In genomic region chr1:119265192-119265891, GRCm38 (mm10) we compare ENCODE assay signal across 15 mouse cellular contexts.
DNase-seq lines count a peak whose midpoint lies in the region; ATAC-seq and TF ChIP-seq lines count a peak whose summit lies in the region.
"Had no signal": no experiment of that assay in that cellular context is flagged by ENCODE, and none has a peak within 500 bp of the region (broad histone marks: within the 10 kb centered on the region; RNA-seq: fewer than 3 reads in every experiment).

No protein-coding gene starts in this region.

- no peaks in the 10 kb centered on the region for H3K36me3 ChIP-seq in hindbrain, embryonic 14.5 days (replicated peaks; ENCODE audit: control insufficient read depth, insufficient read depth)
- no peaks in the 10 kb centered on the region for H3K36me3 ChIP-seq in midbrain, embryonic 15.5 days (replicated peaks)

- 0 out of 2 replicates have a peak, but pooled peaks cover 9% of the 10 kb centered on the region for H3K9me3 ChIP-seq in hindbrain, embryonic 14.5 days (ENCODE audit: control insufficient read depth, low read length)
- H3K9me3 ChIP-seq in midbrain, embryonic 15.5 days: peaks cover 3% of the 10 kb centered on the region; the same call in 1 of the 2 replicates

- no peaks in the 10 kb centered on the region for H3K27me3 ChIP-seq in hindbrain, embryonic 14.5 days (ENCODE audit: control insufficient read depth, insufficient read depth, low read length)
- 0 out of 2 replicates have a peak, but pooled peaks cover 4% of the 10 kb centered on the region for H3K27me3 ChIP-seq in midbrain, embryonic 15.5 days (replicated peaks)

- H3K4me3 ChIP-seq in hindbrain, embryonic 14.5 days (replicated peaks; ENCODE audit: low read length): no peak overlapping the region
- no peak overlapping the region for H3K4me3 ChIP-seq in midbrain, embryonic 15.5 days

- 51% methylated on average over 10 of the region's 10 CpGs for WGBS in hindbrain, embryonic 14.5 days
- 48% methylated on average over 10 of the region's 10 CpGs for WGBS in midbrain, embryonic 15.5 days

- peak; percentile 69 for DNase-seq in brain, embryonic 14.5 days (ENCODE audit: low read depth)
- DNase-seq in embryo, embryonic 10.5 days (ENCODE audit: low spot score): peak; percentile 53
- no peak for DNase-seq in hindbrain, embryonic 14.5 days (ENCODE audit: low spot score)
- no peak for DNase-seq in kidney, postnatal 25 days
- no peak for DNase-seq in ovary, adult 18-20 months (ENCODE audit: low spot score)
- DNase-seq in heart, postnatal 4 days: no peak
- DNase-seq: cerebellum, postnatal 36 days; heart, adult 11 months; heart, postnatal 10 days; kidney, adult 18-20 months; liver; lung, adult 2 months; right cerebral cortex, postnatal 25 days; thymus, adult 18-20 months had no signal

- H3K9ac ChIP-seq in hindbrain, embryonic 14.5 days: no peak overlapping the region
- H3K9ac ChIP-seq in midbrain, embryonic 15.5 days: no peak overlapping the region

- ATAC-seq in hindbrain, embryonic 14.5 days (ENCODE audit: low FRiP score): peak; percentile 68
- peak; percentile 54 for ATAC-seq in midbrain, embryonic 15.5 days (replicated peaks)

- TF ChIP-seq CTCF in brain, embryonic 14.5 days (IDR thresholded peaks at IDR 0.05; ENCODE audit: borderline replicate concordance, extremely low read depth, insufficient read depth, insufficient read length): no peak

- TF ChIP-seq POLR2A in brain, embryonic 14.5 days (IDR thresholded peaks at IDR 0.05; ENCODE audit: borderline replicate concordance, extremely low read depth, insufficient read depth, insufficient read length, poor library complexity, severe bottlenecking): no peak

- no peak overlapping the region for H3K27ac ChIP-seq in hindbrain, embryonic 14.5 days
- H3K27ac ChIP-seq in midbrain, embryonic 15.5 days: no peak overlapping the region

- no peaks in the 10 kb centered on the region for H3K4me1 ChIP-seq in hindbrain, embryonic 14.5 days (replicated peaks; ENCODE audit: control insufficient read depth, insufficient read depth, low read length)
- 0 out of 2 replicates have a peak, but pooled peaks cover 7% of the 10 kb centered on the region for H3K4me1 ChIP-seq in midbrain, embryonic 15.5 days

- no peak overlapping the region for H3K4me2 ChIP-seq in hindbrain, embryonic 14.5 days (replicated peaks)
- no peak overlapping the region for H3K4me2 ChIP-seq in midbrain, embryonic 15.5 days

Comparison
In these comparisons a context has a peak if more than half of its experiments do, and no peak if none do; other contexts are left out.
1. DNase-seq: peak in brain, embryonic 14.5 days (single experiment) and embryo, embryonic 10.5 days (single experiment); none in hindbrain, embryonic 14.5 days (single experiment), kidney, postnatal 25 days (0 of 2), ovary, adult 18-20 months (single experiment) and heart, postnatal 4 days (single experiment).